Mouse (Mus musculus): ENCODE data around the gene Casq2.
A peak's percentile ranks its signal among the peaks of the same experiment; 100 is the strongest.

DNA sequence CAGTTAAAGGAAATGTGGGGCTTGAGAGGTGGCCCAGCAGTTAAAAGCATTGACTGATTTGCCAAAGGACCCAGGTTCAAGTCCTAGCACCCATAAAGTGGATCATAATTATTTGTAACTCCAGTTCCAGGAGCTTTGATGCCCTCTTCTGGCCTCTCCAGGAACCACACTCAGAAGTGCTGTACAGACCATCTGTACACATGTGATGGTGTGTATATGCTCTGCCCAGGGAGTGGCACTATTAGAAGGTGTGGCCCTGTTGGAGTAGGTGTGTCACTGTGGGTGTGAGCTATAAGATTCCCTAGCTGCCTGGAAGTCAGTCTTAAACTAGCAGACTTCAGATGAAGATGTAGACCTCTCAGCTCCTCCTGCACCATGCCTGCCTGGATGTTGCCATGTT, 34.7 kb downstream of the Casq2 start:
- TF ChIP-seq EP300 (IDR thresholded peaks at IDR 0.05; ENCODE audit: insufficient read depth, low read depth, low read length) (no peak), CTCF (IDR thresholded peaks at IDR 0.05) (peak; percentile 48), POLR2A (IDR thresholded peaks at IDR 0.05; ENCODE audit: insufficient read depth, low read depth, low read length) (no peak)
